Mouse (Mus musculus): ENCODE data around the gene Steap1.

Gene Steap1

GRCm38 (mm10) chr5:5748866-5749682, at the start of gene Steap1:
Steap1 (minus strand) TSS chr5:5749326.
- peak in 1 of 2 experiments; percentile 38 for DNase-seq (ENCODE audit: low read depth in 1 of 2, low spot score in 2 of 2)

DNA sequence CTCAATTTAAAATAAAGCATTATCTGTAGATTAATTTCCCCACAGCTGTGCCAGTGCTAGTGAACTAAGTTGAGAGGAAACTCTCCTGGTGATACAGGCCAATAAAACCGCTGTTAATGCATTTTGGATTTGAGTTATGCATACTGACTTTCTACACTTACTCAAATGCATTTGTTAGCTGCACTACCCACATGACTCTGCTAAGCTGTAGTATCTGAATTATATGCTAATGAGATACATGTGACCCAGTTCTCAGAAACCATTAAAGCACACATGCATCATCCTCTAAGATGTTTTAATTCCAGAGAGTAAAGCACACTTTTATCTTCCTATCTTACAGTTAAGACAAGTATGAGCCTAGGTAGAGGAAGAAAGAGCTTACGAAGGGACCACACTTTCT, 38.0 kb upstream of the Steap1 start:
- DNase-seq (ENCODE audit: low read depth in 1 of 2, low spot score in 2 of 2): no peak

DNA sequence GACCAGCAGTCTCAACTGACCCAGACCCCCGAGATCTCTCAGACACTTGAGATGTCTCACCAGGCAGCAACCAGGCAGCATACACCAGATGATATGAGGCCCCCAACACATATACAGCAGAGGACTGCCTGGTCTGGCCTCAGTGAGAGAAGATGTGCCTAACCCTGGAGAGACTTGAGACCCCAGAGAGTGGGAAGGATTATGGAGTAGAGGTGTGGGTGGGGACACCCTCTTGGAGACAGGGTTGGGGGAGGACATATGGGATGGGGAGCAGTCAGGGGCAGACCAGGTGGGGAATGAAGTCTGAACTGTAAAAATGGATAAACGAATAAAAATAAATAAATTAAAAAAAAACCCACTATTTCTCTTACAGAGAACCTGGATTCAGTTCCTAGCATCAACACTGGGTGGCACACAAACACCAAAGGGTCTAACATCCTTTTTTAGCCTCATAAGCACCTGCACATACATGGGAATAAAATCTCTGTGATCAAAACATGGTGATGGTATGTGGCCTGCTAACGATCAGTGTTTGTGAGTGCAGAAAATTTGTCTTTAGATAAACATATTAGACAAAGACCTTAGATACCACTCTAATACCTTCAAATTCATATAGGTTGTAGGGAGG, 7.4 kb upstream of the Steap1 start:
- DNase-seq (ENCODE audit: low read depth in 1 of 2, low spot score in 2 of 2): no peak

DNA sequence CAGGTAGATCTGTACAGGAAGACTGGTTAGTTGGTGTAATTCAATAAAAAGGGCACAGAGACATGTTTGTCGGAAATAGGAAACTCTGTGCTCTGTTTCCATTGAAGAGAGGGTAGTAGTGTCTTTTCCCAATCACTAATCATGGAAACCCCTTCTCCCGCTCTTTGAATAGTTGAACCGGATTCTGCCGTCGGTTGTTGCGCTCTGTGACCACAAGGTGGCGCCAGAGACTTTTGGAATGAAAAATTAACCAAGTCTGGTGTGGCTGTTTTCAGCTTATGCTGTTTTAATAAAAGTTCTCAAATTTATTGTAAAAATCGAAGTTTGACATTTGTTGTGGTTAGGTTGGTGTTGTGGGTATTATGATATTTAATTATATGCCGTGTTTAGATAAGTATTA, 5.9 kb upstream of the Steap1 start:
- DNase-seq (ENCODE audit: low read depth in 1 of 2, low spot score in 2 of 2): peak in 1 of 2 experiments; percentile 10

DNA sequence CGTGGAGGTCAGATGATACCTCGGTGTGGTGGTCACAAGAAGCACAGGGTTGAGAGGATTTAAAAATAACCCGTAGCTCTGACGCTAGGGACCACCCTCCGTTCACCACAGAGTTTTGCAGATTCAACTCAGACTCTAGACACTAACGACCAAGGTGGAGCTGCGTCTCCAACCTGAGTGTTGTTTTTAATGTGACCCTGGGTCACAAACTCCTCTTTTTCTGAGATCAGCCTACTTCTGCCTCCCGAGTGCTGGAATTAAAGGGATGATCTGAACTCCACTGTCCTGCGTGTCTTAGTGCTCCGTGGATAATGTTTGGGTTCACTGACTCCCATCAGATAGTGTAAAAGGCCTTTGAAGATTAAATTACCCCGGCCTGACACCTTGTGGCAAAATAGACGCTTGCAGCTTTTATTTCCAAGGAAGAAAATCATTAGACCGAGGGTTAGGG, 671 bp upstream of the Steap1 start:
- DNase-seq (ENCODE audit: low read depth in 1 of 2, low spot score in 2 of 2): no peak

DNA sequence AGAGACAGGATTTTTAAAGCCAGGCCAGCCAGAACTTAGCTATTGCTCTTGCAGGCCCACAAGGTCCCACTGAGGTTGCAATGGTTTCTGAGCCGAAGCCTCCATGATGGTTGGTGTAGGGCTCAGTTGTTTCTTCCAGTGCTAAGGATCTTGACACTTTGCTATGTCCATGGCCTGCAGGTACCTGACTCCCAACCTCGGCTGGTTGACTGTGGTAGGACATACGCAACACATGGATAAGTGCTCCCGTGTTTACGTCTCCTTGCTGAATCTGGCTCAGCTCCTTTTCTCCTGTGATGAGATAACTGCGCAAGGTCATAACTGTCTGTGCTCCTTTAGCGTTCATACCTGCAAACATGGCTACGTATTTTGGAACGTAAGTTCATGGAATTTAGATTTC, 14.7 kb downstream of the Steap1 start:
- no peak for DNase-seq (ENCODE audit: low read depth in 1 of 2, low spot score in 2 of 2)

- DNase-seq (ENCODE audit: low read depth in 1 of 2, low spot score in 2 of 2): no peak
Measured at GRCm38 (mm10) chr5:5732858-5733257, 16.3 kb downstream of the Steap1 start.

DNA sequence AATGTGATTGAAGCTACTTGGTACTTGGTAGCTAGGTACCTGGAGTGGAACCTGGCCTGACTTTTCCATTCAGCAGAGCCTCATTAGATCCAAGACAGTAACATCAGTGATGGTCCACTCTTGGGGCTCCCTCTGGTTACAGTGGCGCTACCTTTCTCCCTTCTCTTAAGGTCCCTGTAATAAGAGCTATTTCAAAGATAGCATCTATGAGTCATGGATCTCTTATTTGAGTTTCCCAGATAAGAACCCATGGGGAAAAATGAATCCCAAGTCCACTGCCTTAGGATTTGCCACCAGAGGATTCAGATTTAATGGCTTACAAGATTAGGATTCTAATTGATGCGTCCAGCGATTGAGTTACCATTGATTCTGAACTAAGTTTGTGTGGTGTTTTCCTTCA, 16.9 kb downstream of the Steap1 start:
- no peak for DNase-seq (ENCODE audit: low read depth in 1 of 2, low spot score in 2 of 2)

GRCm38 (mm10) chr5:5729904-5730303, 19.2 kb downstream of the Steap1 start:
- DNase-seq (ENCODE audit: low read depth in 1 of 2, low spot score in 2 of 2): no peak

GRCm38 (mm10) chr5:5722217-5722616, 26.9 kb downstream of the Steap1 start:
- no peak for DNase-seq (ENCODE audit: low read depth in 1 of 2, low spot score in 2 of 2)

GRCm38 (mm10) chr5:5711032-5711431, 38.1 kb downstream of the Steap1 start:
- no peak for DNase-seq (ENCODE audit: low read depth in 1 of 2, low spot score in 2 of 2)

DNA sequence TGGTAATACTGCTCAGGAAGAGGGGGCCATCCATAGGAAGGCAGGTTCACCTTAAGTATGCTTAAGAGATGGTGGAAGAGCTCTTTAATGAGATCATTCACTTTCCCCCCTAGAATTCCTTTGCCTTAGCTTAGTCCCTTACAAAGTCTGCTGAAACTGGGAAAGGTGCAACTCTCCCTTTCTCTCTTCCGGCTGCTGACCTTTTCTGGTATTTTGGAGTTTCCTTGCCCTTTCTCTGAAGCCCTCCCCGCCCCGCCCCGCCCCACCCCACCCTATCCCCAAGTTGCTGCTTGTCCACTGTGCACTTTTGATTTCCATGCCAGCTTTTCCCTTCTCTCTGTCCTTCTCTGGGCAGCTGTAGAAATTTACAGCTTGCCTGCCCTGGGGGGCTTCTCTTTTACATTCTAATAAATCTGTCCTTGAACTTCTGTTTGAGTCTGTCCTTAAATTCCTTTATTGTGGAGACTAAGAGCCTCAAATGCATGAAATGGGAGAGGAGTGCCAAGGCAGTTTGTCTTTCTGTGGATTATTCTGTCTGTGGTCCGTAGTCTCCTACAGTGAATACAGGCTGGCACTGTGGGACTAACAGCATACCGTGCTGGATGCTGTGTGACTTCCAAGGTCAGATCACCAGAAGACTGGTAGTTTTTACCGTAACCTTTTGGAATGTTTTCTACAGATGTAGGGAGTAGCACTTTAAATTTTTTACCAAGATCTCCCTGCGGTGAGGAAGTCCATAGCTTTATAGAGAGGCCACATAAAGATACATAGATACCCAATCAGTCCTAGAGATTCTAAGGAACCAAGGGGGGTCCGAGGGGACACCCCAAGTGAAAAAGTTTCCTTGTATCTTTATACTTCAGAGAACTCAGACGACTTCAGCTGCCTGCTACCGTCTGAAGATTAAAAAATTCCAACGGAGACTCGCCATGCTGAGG, 41.5 kb downstream of the Steap1 start:
- no peak for DNase-seq (ENCODE audit: low read depth in 1 of 2, low spot score in 2 of 2)

GRCm38 (mm10) chr5:5705019-5705418, 44.1 kb downstream of the Steap1 start:
- DNase-seq (ENCODE audit: low read depth in 1 of 2, low spot score in 2 of 2): no peak

- DNase-seq (ENCODE audit: low read depth in 1 of 2, low spot score in 2 of 2): no peak
Measured at GRCm38 (mm10) chr5:5700386-5700785, 48.7 kb downstream of the Steap1 start.

GRCm38 (mm10) chr5:5698830-5699229, 50.3 kb downstream of the Steap1 start:
- DNase-seq (ENCODE audit: low read depth in 1 of 2, low spot score in 2 of 2): no peak

- no peak for DNase-seq (ENCODE audit: low read depth in 1 of 2, low spot score in 2 of 2)
Measured at GRCm38 (mm10) chr5:5695401-5695942, 53.7 kb downstream of the Steap1 start.

DNA sequence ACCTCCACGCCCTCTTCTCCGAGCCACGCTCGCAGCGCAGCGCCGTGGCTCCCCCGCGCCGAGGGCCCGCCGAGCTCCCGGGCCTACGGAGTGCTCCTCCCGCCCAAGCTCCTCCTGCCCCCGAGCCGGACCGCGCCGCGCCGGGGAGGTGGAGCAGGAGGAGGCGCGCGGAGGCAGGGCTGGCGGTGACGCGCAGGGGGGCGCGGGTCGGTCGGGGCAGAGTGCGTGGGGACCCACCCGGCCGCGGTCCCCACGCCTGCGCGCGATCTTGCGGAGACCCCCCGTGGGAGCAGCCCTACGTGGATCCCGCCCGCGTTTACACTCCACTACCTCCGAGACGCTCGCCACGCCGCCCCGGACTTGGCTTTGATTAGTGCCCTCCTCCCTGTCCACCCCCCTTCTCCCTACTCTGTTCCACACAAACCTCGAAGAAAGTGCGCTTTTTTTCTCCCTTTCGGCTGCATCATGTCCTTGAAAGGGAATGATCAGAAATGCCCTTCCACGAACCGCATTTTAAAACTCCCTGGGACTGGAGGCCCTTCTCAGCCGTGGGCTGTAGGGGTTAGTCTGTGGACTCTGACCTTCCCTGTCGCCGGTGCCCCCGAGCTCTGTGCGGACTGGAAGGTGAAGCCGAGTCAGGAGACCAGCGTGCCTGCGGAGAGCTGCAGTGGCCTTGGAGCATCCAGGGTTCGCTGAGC, 55.0 kb downstream of the Steap1 start, which contains the start of gene Steap2:
Gene Steap2 (minus strand): TSS at position 623 of the 698 bp plus-strand sequence.
- no peak for DNase-seq (ENCODE audit: low read depth in 1 of 2, low spot score in 2 of 2)

- no peak for DNase-seq (ENCODE audit: low read depth in 1 of 2, low spot score in 2 of 2)
Measured at GRCm38 (mm10) chr5:5693541-5693955, 55.6 kb downstream of the Steap1 start.

DNA sequence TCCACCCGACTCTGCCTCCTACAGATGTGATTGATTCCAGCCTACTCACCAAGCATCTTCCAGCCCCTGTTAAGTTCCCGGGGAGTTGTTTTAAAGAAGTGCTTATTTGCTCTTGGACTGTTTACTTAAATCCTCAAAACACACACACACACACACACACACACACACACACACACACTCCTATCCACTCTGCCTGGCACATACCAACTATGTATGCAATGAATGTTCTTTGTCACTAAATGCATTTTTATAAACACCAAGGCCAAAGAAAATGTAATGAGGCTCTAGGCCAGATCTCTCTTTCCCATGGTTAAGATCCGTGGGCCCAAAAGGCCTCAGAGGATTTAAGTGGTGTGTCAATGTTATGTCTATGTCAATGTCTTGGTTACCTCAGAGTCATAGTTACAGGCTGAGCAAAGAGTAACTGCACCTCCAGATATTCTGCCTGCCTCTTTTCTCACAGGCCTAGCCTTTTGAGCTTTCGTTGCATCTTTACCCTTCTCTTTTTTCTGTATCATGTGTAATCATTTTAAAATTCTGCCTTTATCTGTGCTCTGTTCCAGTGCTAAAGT, 56.9 kb downstream of the Steap1 start:
- no peak for DNase-seq (ENCODE audit: low read depth in 1 of 2, low spot score in 2 of 2)

DNA sequence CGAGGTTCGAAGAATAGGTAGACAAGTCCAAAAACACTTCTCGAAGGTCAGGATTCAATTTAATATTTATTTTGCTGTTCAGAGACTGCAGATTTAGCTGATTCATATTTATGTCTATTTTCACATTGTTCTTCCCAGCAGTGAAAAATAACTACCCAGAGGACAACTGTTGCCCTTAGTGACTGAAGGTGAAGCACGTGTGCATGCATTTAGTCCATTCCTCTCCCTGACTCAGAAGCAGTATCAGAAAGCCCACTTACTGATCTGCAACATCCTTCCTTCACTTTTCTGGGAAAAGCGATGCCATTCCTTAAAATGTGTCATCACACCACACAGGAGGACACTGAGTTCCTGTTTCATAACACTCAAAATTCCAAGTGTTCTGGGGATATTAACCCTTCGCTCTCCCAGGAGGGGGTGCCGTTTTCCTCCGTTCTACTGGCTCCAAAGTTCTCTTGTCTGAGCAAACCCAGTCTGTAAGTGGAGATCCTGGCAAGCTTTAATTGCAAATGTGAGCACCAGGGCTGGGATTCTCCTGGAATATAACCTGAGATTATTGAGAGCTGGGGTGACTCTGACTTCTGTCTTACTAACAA, 60.1 kb downstream of the Steap1 start:
- no peak for DNase-seq (ENCODE audit: low read depth in 1 of 2, low spot score in 2 of 2)
